Mouse (Mus musculus): Measurements from ENCODE around the gene Rpl36.
A peak's percentile ranks its signal among the peaks of the same experiment; 100 is the strongest.
"Not testable (repeated sequence)": the region's sequence is repeated elsewhere in the genome, so short reads cannot be mapped to it uniquely, and the experiment has no call there.

The Rpl36 gene

GRCm38 (mm10) chr17:56609452-56610171, 3.6 kb upstream of the Rpl36 start, which contains the start of gene 2410015M20Rik:
2410015M20Rik (minus strand) TSS chr17:56609771.
- peak; percentile 94 for DNase-seq (ENCODE audit: low spot score)

GRCm38 (mm10) chr17:56611323-56611722, 1.9 kb upstream of the Rpl36 start:
- no peak for DNase-seq (ENCODE audit: low spot score)

GRCm38 (mm10) chr17:56611861-56612564, 1.2 kb upstream of the Rpl36 start:
- no peak for DNase-seq (ENCODE audit: low spot score)

GRCm38 (mm10) chr17:56612565-56612939, 664 bp upstream of the Rpl36 start:
- not testable (repeated sequence) for DNase-seq (ENCODE audit: low spot score)

- DNase-seq (ENCODE audit: low spot score) = peak; percentile 60
These were observed 677 bp downstream of the Rpl36 start for GRCm38 (mm10) chr17:56613893-56614292.

GRCm38 (mm10) chr17:56614391-56615135, 1.3 kb downstream of the Rpl36 start:
- DNase-seq (ENCODE audit: low spot score) = no peak

- no peak for DNase-seq (ENCODE audit: low spot score)
These were observed 2.0 kb downstream of the Rpl36 start for GRCm38 (mm10) chr17:56615136-56615784.

GRCm38 (mm10) chr17:56615792-56616191, 2.6 kb downstream of the Rpl36 start:
- no peak for DNase-seq (ENCODE audit: low spot score)

- DNase-seq (ENCODE audit: low spot score) = no peak
These were observed 3.5 kb downstream of the Rpl36 start for GRCm38 (mm10) chr17:56616725-56617124.

- no peak for DNase-seq (ENCODE audit: low spot score)
These were observed 4.4 kb downstream of the Rpl36 start for GRCm38 (mm10) chr17:56617628-56618027.

- DNase-seq (ENCODE audit: low spot score) = no peak
These were observed 12.3 kb downstream of the Rpl36 start for GRCm38 (mm10) chr17:56625495-56625894.

GRCm38 (mm10) chr17:56626260-56626659, 13.0 kb downstream of the Rpl36 start:
- DNase-seq (ENCODE audit: low spot score) = no peak

GRCm38 (mm10) chr17:56626754-56627470, 13.7 kb downstream of the Rpl36 start, which contains the start of gene Lonp1:
Lonp1 (minus strand) TSS chr17:56626887.
- peak; percentile 96 for DNase-seq (ENCODE audit: low spot score)

- DNase-seq (ENCODE audit: low spot score) = no peak
These were observed 14.5 kb downstream of the Rpl36 start, which contains the start of gene Catsperd for GRCm38 (mm10) chr17:56627530-56628277. Catsperd (plus strand) TSS chr17:56628143.

- DNase-seq (ENCODE audit: low spot score) = not testable (repeated sequence)
These were observed 16.9 kb downstream of the Rpl36 start for GRCm38 (mm10) chr17:56629800-56630781.

- no peak for DNase-seq (ENCODE audit: low spot score)
These were observed 18.6 kb downstream of the Rpl36 start for GRCm38 (mm10) chr17:56631807-56632206.

GRCm38 (mm10) chr17:56634023-56634422, 20.8 kb downstream of the Rpl36 start:
- no peak for DNase-seq (ENCODE audit: low spot score)

GRCm38 (mm10) chr17:56643237-56643636, 30.0 kb downstream of the Rpl36 start:
- DNase-seq (ENCODE audit: low spot score) = no peak

- DNase-seq (ENCODE audit: low spot score) = no peak
These were observed 34.3 kb downstream of the Rpl36 start for GRCm38 (mm10) chr17:56647546-56647945.
